19 mouse cellular contexts compared by ENCODE assay signal in genomic region chr3:107345033-107345725, GRCm38 (mm10). TPM values are rescaled to one million over a fixed set of nuclear protein-coding genes. Genes with fewer than 3 reads are reported as not detected.
A peak's percentile ranks its signal among the peaks of the same experiment; 100 is the strongest.
DNase-seq lines count a peak whose midpoint lies in the region; ATAC-seq lines count a peak whose summit lies in the region.
"Had no signal": no experiment of that assay in that cellular context is flagged by ENCODE, and none has a peak within 500 bp of the region (broad histone marks: within the 10 kb centered on the region; RNA-seq: fewer than 3 reads in every experiment).

No protein-coding gene starts in this region.

- peak; percentile 71 for ATAC-seq in forebrain, embryonic 11.5 days (replicated peaks; ENCODE audit: low FRiP score)
- no peak for ATAC-seq in forebrain, embryonic 13.5 days
- ATAC-seq in midbrain, embryonic 13.5 days, result 0 out of 2 replicates have a peak, but pooled peaks have one; percentile 17
- no peak for ATAC-seq in midbrain, embryonic 15.5 days (replicated peaks)
- peak; percentile 56 for ATAC-seq in hindbrain, embryonic 16.5 days
- ATAC-seq: forebrain, embryonic 16.5 days had no signal

- H3K27me3 ChIP-seq in forebrain, embryonic 11.5 days (ENCODE audit: control insufficient read depth, insufficient read depth, low read length), result no peaks in the 10 kb centered on the region
- peaks cover 8% of the 10 kb centered on the region; the same call in 1 of the 2 replicates for H3K27me3 ChIP-seq in forebrain, embryonic 13.5 days
- no peaks in the 10 kb centered on the region for H3K27me3 ChIP-seq in midbrain, embryonic 13.5 days
- H3K27me3 ChIP-seq in midbrain, embryonic 15.5 days (replicated peaks), result no peaks in the 10 kb centered on the region
- H3K27me3 ChIP-seq in hindbrain, embryonic 16.5 days (replicated peaks; ENCODE audit: control insufficient read depth, insufficient read depth, low read length), result no peaks in the 10 kb centered on the region
- H3K27me3 ChIP-seq: heart, embryonic 12.5 days had no signal

- DNase-seq in forebrain, embryonic 11.5 days (ENCODE audit: low spot score), result no peak
- peak; percentile 78 for DNase-seq in MEL-GATA-1-ER (ENCODE audit: extremely low read depth, low read depth)
- DNase-seq in right cerebral cortex, postnatal 14 days, result no peak
- DNase-seq in gastrocnemius, postnatal 25 days, result no peak
- DNase-seq: cerebellum, adult 18-20 months; gastrocnemius, postnatal 14 days; heart, postnatal 36 days; kidney, adult 11 months; kidney, postnatal 14 days; lung, embryonic 14.5 days; thymus, postnatal 14 days had no signal

- no peaks in the 10 kb centered on the region for H3K4me1 ChIP-seq in forebrain, embryonic 11.5 days (replicated peaks; ENCODE audit: control insufficient read depth, insufficient read depth, low read length)
- peaks cover 7% of the 10 kb centered on the region; the same call in 1 of the 2 replicates for H3K4me1 ChIP-seq in forebrain, embryonic 13.5 days
- H3K4me1 ChIP-seq in midbrain, embryonic 13.5 days (replicated peaks), result peaks cover 4% of the 10 kb centered on the region; the same call in 1 of the 2 replicates
- H3K4me1 ChIP-seq in midbrain, embryonic 15.5 days, result no peaks in the 10 kb centered on the region
- no peaks in the 10 kb centered on the region for H3K4me1 ChIP-seq in hindbrain, embryonic 16.5 days (ENCODE audit: control insufficient read depth, insufficient read depth, low read depth, low read length)

- no peaks in the 10 kb centered on the region for H3K36me3 ChIP-seq in forebrain, embryonic 11.5 days (ENCODE audit: control insufficient read depth, insufficient read depth, low read length)
- H3K36me3 ChIP-seq in forebrain, embryonic 13.5 days (ENCODE audit: poor library complexity, severe bottlenecking), result no peaks in the 10 kb centered on the region
- no peaks in the 10 kb centered on the region for H3K36me3 ChIP-seq in midbrain, embryonic 13.5 days
- H3K36me3 ChIP-seq in midbrain, embryonic 15.5 days (replicated peaks), result no peaks in the 10 kb centered on the region
- no peaks in the 10 kb centered on the region for H3K36me3 ChIP-seq in hindbrain, embryonic 16.5 days (ENCODE audit: control insufficient read depth, insufficient read depth, low read length)
- H3K36me3 ChIP-seq: heart, embryonic 12.5 days had no signal

- no peak overlapping the region for H3K4me2 ChIP-seq in forebrain, embryonic 11.5 days (ENCODE audit: low read depth, low read length, severe bottlenecking)
- H3K4me2 ChIP-seq in forebrain, embryonic 13.5 days, result no peak overlapping the region
- H3K4me2 ChIP-seq in midbrain, embryonic 13.5 days (replicated peaks), result no peak overlapping the region
- H3K4me2 ChIP-seq in midbrain, embryonic 15.5 days, result no peak overlapping the region
- H3K4me2 ChIP-seq in hindbrain, embryonic 16.5 days (ENCODE audit: low read length), result no peak overlapping the region
- H3K4me2 ChIP-seq: heart, embryonic 12.5 days; lung, embryonic 14.5 days had no signal

- H3K9ac ChIP-seq in forebrain, embryonic 11.5 days (ENCODE audit: low read length), result no peak overlapping the region
- no peak overlapping the region for H3K9ac ChIP-seq in forebrain, embryonic 13.5 days
- no peak overlapping the region for H3K9ac ChIP-seq in midbrain, embryonic 13.5 days (replicated peaks)
- no peak overlapping the region for H3K9ac ChIP-seq in midbrain, embryonic 15.5 days
- H3K9ac ChIP-seq in hindbrain, embryonic 16.5 days (ENCODE audit: low read depth, low read length), result no peak overlapping the region
- H3K9ac ChIP-seq: heart, embryonic 12.5 days; lung, embryonic 14.5 days had no signal

- H3K27ac ChIP-seq in forebrain, embryonic 11.5 days (ENCODE audit: low read depth, low read length), result no peak overlapping the region
- H3K27ac ChIP-seq in forebrain, embryonic 13.5 days, result no peak overlapping the region
- no peak overlapping the region for H3K27ac ChIP-seq in midbrain, embryonic 13.5 days
- no peak overlapping the region for H3K27ac ChIP-seq in midbrain, embryonic 15.5 days
- H3K27ac ChIP-seq in hindbrain, embryonic 16.5 days (ENCODE audit: low read depth, low read length), result no peak overlapping the region

- WGBS in forebrain, embryonic 11.5 days, result 52% methylated on average over 3 of the region's 3 CpGs
- WGBS in forebrain, embryonic 13.5 days, result 32% methylated on average over 3 of the region's 3 CpGs
- WGBS in midbrain, embryonic 13.5 days, result 61% methylated on average over 3 of the region's 3 CpGs
- 50% methylated on average over 3 of the region's 3 CpGs for WGBS in midbrain, embryonic 15.5 days
- WGBS in hindbrain, embryonic 16.5 days, result 34% methylated on average over 3 of the region's 3 CpGs

- H3K9me3 ChIP-seq in forebrain, embryonic 11.5 days (ENCODE audit: control insufficient read depth, low read length), result no peaks in the 10 kb centered on the region
- no peaks in the 10 kb centered on the region for H3K9me3 ChIP-seq in forebrain, embryonic 13.5 days (replicated peaks)
- no peaks in the 10 kb centered on the region for H3K9me3 ChIP-seq in midbrain, embryonic 13.5 days
- no peaks in the 10 kb centered on the region for H3K9me3 ChIP-seq in midbrain, embryonic 15.5 days
- no peaks in the 10 kb centered on the region for H3K9me3 ChIP-seq in hindbrain, embryonic 16.5 days (ENCODE audit: control insufficient read depth, low read length)
- H3K9me3 ChIP-seq: heart, embryonic 12.5 days had no signal

- no peak overlapping the region for H3K4me3 ChIP-seq in forebrain, embryonic 11.5 days (ENCODE audit: low read depth, low read length)
- H3K4me3 ChIP-seq in forebrain, embryonic 13.5 days, result no peak overlapping the region
- no peak overlapping the region for H3K4me3 ChIP-seq in midbrain, embryonic 13.5 days (replicated peaks)
- no peak overlapping the region for H3K4me3 ChIP-seq in midbrain, embryonic 15.5 days
- H3K4me3 ChIP-seq in hindbrain, embryonic 16.5 days (ENCODE audit: low read length), result no peak overlapping the region
- H3K4me3 ChIP-seq: heart, embryonic 12.5 days; myocyte had no signal

RNA-seq across cellular contexts. Expression of gene Rbm15, which starts 11.7 kb away (rescaled TPM):
- polyA plus RNA-seq in forebrain, embryonic 11.5 days (2014; fragmentation: Nextera tagmentation; extraction: Ambion mirVana), result 19.4 and 22.6 TPM in 2 replicates
- polyA plus RNA-seq in forebrain, embryonic 13.5 days (2015; fragmentation: Nextera tagmentation; extraction: Ambion mirVana), result 14.8 and 15.4 TPM in 2 replicates
- polyA plus RNA-seq in midbrain, embryonic 13.5 days (2015; fragmentation: Nextera tagmentation; extraction: Ambion mirVana), result 10.7 and 12.0 TPM in 2 replicates
- 6.8 TPM in 2 replicates for polyA plus RNA-seq in midbrain, embryonic 15.5 days (2015; fragmentation: Nextera tagmentation; extraction: Ambion mirVana)
- 5.3 and 6.5 TPM in 2 replicates for polyA plus RNA-seq in hindbrain, embryonic 16.5 days (2015; fragmentation: Nextera tagmentation; extraction: Ambion mirVana)
- total RNA-seq in gastrocnemius, postnatal 25 days (2021), result 10 to 100 TPM; 16.5 TPM

RNA-seq across cellular contexts. Expression of gene Slc16a4, which starts 54.1 kb away (rescaled TPM):
- 2.3 and 3.2 TPM in 2 replicates for polyA plus RNA-seq in forebrain, embryonic 11.5 days (2014; fragmentation: Nextera tagmentation; extraction: Ambion mirVana)
- polyA plus RNA-seq in forebrain, embryonic 13.5 days (2015; fragmentation: Nextera tagmentation; extraction: Ambion mirVana), result 2.4 and 3.1 TPM in 2 replicates
- polyA plus RNA-seq in midbrain, embryonic 13.5 days (2015; fragmentation: Nextera tagmentation; extraction: Ambion mirVana), result 2.1 and 2.3 TPM in 2 replicates
- polyA plus RNA-seq in midbrain, embryonic 15.5 days (2015; fragmentation: Nextera tagmentation; extraction: Ambion mirVana), result 2.3 and 2.8 TPM in 2 replicates
- polyA plus RNA-seq in hindbrain, embryonic 16.5 days (2015; fragmentation: Nextera tagmentation; extraction: Ambion mirVana), result 3.0 and 3.1 TPM in 2 replicates
- total RNA-seq in gastrocnemius, postnatal 25 days (2021), result under 1 TPM in 1 of 2 experiments, not detected in 1; 0.19 TPM
- total RNA-seq: liver, adult 2 months had no signal
- polyA plus RNA-seq: liver, adult 2 months had no signal

Comparison
In these comparisons a context has a peak if more than half of its experiments do, and no peak if none do; other contexts are left out.
1. ATAC-seq: peak in forebrain, embryonic 11.5 days (single experiment), midbrain, embryonic 13.5 days (single experiment) and hindbrain, embryonic 16.5 days (single experiment); none in forebrain, embryonic 13.5 days (single experiment) and midbrain, embryonic 15.5 days (single experiment).